Mouse (Mus musculus) kidney, postnatal 0 days (tissue): ENCODE data around the gene Rnf8. TPM values are rescaled to one million over a fixed set of nuclear protein-coding genes. Genes with fewer than 3 reads are reported as not detected.

ENCODE experiments used
- ATAC-seq: fragments of 200-750 bp; cut with Nextera tagmentation; replicated peaks from 2 replicates; pipeline ENCODE4 v1.8.0; 2017; ENCODE audit warnings: low read depth, moderate number of reproducible peaks, moderate TSS enrichment, moderate library complexity; ENCODE audit not compliant: low FRiP score
- DNase-seq: peaks from one replicate; pipeline ENCODE4 v3.0.0-alpha.2; 2016; ENCODE audit warnings: low spot score
- H3K27ac ChIP-seq: fragments of 300-500 bp; sonication (generic); 2 replicates; pipeline ENCODE4 v1.5.1; 2014; ENCODE audit warnings: mild to moderate bottlenecking
- H3K27me3 ChIP-seq: fragments of 300-500 bp; sonication (generic); 2 replicates; pipeline ENCODE4 v1.6.1; 2014; ENCODE audit warnings: low read length, mixed read lengths; ENCODE audit not compliant: insufficient read depth
- H3K36me3 ChIP-seq: fragments of 300-500 bp; sonication (generic); 2 replicates; pipeline ENCODE4 v1.6.1; 2014; ENCODE audit warnings: low read length, mixed read lengths; ENCODE audit not compliant: insufficient read depth
- H3K4me1 ChIP-seq: fragments of 300-500 bp; sonication (generic); replicated peaks from 2 replicates; pipeline ENCODE4 v1.6.1; 2014; ENCODE audit warnings: antibody characterized with exemption, low read length, mixed read lengths; ENCODE audit not compliant: insufficient read depth
- H3K4me2 ChIP-seq: fragments of 300-500 bp; sonication (generic); 2 replicates; pipeline ENCODE4 v1.6.1; 2014; ENCODE audit warnings: mild to moderate bottlenecking, low read length, moderate library complexity, mixed read lengths
- H3K4me3 ChIP-seq: fragments of 300-500 bp; sonication (generic); replicated peaks from 2 replicates; pipeline ENCODE4 v1.5.1; 2014; ENCODE audit warnings: low read depth, low read length
- H3K9ac ChIP-seq: fragments of 300-500 bp; sonication (generic); 2 replicates; pipeline ENCODE4 v1.6.1; 2014; ENCODE audit warnings: low read depth, low read length
- H3K9me3 ChIP-seq: fragments of 300-500 bp; sonication (generic); replicated peaks from 2 replicates; pipeline ENCODE4 v1.6.1; 2016; ENCODE audit warnings: low read length, inconsistent platforms, mixed read lengths
- CTCF ChIP-seq: IDR thresholded peaks from 2 replicates; pipeline ENCODE4 v1.5.1; 2016; ENCODE audit warnings: antibody characterized with exemption, low read depth, mild to moderate bottlenecking, moderate library complexity
- WGBS: fragments of 180-500 bp; shearing (Covaris S2); extraction: QIAGEN DNeasy Blood & Tissue Kit; methylation state at CpG from one replicate; pipeline ENCODE4 v1.1.7; 2014; 5-methylcytosine and 5-hydroxymethylcytosine counted together
- polyA plus RNA-seq: library from polyadenylated mRNA; unstranded; fragments of >200 nt; fragmentation: Nextera tagmentation; extraction: Ambion mirVana; gene quantifications from 2 replicates; pipeline ENCODE4 v1.2.1, GENCODE M21; 2015

Rnf8 gene
- polyA plus RNA-seq, 1 experiment from 2014 or later = 50.3 TPM

DNA sequence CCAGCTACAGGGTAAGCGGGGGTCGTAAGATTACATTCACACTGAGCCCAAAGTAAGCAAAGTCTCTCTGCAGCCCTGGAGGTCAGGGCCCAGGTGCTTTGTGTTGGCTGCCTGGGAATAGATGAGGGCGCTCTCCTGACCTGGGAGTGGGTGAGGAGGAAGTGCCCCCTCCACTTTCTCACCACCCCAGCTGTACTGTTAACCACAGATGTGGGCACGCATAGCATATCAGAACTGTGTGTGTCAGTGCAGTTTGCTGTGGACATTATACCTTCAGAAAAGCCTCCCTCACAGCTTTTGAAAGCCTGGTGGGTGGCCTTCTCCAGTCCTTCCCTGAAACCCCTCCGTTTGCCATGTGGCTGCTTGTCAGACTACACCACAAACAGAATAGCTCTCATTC lies 30.3 kb upstream of the Rnf8 start:
- TF ChIP-seq CTCF = no peak
- Histone ChIP-seq H3K4me3 (no peak overlapping the region), H3K9ac (no peak overlapping the region), H3K36me3 (peaks cover 28% of the 10 kb centered on the region), H3K27me3 (no peaks in the 10 kb centered on the region), H3K27ac (no peak overlapping the region), H3K4me2 (no peak overlapping the region), H3K4me1 (no peaks in the 10 kb centered on the region), H3K9me3 (no peaks in the 10 kb centered on the region)
- no peak for ATAC-seq
- DNase-seq = no peak
- 82% methylated on average over 5 of the region's 5 CpGs for WGBS

DNA sequence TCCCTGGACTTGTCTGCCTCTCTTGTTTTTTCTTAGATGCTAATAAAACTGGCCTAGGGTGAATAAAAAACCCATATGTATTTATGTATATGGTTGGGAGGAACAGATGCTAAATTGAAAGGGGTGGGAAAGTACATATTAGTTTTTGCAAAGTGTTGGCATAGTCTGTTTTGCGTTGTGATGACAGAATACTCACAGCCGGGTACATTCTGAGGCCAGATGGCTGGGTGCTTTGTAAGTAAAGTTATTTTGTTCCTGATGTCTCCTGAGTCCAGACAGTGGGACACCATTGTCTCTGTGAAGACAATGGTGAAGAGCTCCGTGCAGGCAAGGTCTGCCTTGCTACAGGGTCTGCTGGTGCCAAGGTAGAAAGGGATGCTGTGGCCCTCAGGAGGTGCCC lies 29.9 kb upstream of the Rnf8 start:
- 95% methylated on average over 3 of the region's 3 CpGs for WGBS
- ATAC-seq (no peak), DNase-seq (no peak)
- H3K36me3 ChIP-seq = peaks cover 26% of the 10 kb centered on the region
- no peak for TF ChIP-seq CTCF
- no peaks in the 10 kb centered on the region for H3K27me3 ChIP-seq
- H3K4me3 ChIP-seq = no peak overlapping the region
- no peak overlapping the region for H3K4me2 ChIP-seq
- no peak overlapping the region for H3K9ac ChIP-seq
- H3K27ac ChIP-seq = no peak overlapping the region
- H3K4me1 ChIP-seq = no peaks in the 10 kb centered on the region
- no peaks in the 10 kb centered on the region for H3K9me3 ChIP-seq

DNA sequence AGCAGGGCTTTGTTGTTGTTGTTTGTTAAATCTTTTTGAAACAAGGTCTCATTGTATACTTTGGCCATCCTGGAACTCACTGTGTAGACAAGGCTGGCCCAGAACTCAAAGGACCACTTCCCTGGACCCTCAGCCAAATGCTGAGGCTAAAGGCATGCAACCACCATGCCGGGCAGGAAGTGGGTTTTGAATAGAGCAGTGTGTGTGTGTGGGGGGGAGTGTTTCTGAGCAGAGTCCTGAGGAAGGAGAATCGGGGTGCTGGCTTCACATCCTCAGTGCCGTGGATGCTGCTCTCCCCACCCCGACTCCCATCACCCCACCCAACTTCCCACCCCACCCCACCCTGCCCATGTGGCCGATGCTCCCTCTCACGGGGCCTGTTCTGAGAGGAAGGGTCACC lies 29.1 kb upstream of the Rnf8 start:
- Histone ChIP-seq H3K9ac (no peak overlapping the region), H3K4me2 (no peak overlapping the region), H3K36me3 (peaks cover 22% of the 10 kb centered on the region), H3K4me3 (no peak overlapping the region), H3K27ac (no peak overlapping the region), H3K9me3 (no peaks in the 10 kb centered on the region), H3K4me1 (no peaks in the 10 kb centered on the region), H3K27me3 (no peaks in the 10 kb centered on the region)
- 89% methylated on average over 6 of the region's 6 CpGs for WGBS
- DNase-seq (no peak), ATAC-seq (no peak)
- TF ChIP-seq CTCF = no peak

DNA sequence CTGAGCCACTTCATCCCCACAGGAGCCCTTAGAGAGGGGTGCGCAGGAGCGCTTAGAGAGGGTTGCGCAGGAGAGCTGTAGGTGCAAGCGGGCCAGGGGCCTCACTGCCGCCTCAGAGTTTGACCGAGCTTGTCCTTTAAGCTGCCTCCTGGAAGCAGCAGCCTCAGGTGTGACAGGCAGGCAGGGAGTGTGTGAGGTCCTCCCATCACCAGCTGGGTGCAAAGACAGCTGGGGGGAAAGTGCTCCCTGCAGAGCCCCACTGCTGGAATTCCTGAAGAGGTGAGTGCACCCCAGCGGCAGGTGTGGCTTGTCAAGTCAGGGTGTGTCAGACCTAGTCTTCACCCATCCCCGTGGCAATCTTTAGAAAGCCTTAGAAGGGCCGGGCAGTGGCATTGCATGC lies 27.7 kb upstream of the Rnf8 start:
- H3K9ac ChIP-seq = no peak overlapping the region
- no peak overlapping the region for H3K27ac ChIP-seq
- no peak overlapping the region for H3K4me2 ChIP-seq
- H3K27me3 ChIP-seq = no peaks in the 10 kb centered on the region
- ATAC-seq = no peak
- TF ChIP-seq CTCF = no peak
- no peaks in the 10 kb centered on the region for H3K9me3 ChIP-seq
- peaks cover 22% of the 10 kb centered on the region for H3K36me3 ChIP-seq
- DNase-seq = no peak
- H3K4me1 ChIP-seq = no peaks in the 10 kb centered on the region
- WGBS = 82% methylated on average over 9 of the region's 9 CpGs
- no peak overlapping the region for H3K4me3 ChIP-seq

DNA sequence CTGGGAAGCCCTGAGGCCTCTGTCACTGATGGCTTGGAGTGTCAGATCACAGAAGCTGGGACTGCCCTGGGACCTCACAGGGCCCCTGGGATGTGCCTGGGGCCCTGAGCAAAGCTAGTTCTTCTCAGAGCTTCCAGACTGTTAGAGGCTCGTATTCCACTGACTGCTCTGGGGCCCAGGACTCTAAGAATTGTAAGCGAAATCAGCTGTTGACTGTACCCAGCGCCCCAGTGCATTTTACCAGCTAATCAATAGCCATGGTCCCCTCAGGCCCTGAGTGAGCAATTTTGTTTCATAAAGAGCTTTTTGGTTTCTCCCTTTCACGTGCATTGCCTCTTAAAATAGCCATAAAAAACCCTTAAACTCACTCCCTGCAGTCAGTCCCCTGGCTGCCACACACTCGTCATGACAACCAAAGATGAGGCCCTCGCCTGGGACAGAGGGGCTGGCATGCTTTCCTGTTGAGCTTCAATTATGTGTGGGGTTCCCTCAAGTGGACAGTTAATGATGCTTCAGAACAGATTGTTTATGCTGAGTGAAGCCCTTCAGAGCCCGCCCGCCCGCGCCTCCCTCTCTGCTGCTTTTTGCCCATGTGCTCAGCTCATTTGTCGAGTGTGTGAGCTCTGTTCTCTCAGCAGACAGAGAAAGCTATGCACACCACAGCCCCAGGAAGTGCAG lies 25.2 kb upstream of the Rnf8 start:
- TF ChIP-seq CTCF = no peak
- ATAC-seq (no peak), DNase-seq (no peak)
- Histone ChIP-seq H3K27me3 (no peaks in the 10 kb centered on the region), H3K36me3 (peaks cover 12% of the 10 kb centered on the region), H3K4me2 (no peak overlapping the region), H3K4me1 (no peaks in the 10 kb centered on the region), H3K4me3 (no peak overlapping the region), H3K9ac (no peak overlapping the region), H3K27ac (no peak overlapping the region), H3K9me3 (no peaks in the 10 kb centered on the region)
- 59% methylated on average over 11 of the region's 11 CpGs for WGBS

DNA sequence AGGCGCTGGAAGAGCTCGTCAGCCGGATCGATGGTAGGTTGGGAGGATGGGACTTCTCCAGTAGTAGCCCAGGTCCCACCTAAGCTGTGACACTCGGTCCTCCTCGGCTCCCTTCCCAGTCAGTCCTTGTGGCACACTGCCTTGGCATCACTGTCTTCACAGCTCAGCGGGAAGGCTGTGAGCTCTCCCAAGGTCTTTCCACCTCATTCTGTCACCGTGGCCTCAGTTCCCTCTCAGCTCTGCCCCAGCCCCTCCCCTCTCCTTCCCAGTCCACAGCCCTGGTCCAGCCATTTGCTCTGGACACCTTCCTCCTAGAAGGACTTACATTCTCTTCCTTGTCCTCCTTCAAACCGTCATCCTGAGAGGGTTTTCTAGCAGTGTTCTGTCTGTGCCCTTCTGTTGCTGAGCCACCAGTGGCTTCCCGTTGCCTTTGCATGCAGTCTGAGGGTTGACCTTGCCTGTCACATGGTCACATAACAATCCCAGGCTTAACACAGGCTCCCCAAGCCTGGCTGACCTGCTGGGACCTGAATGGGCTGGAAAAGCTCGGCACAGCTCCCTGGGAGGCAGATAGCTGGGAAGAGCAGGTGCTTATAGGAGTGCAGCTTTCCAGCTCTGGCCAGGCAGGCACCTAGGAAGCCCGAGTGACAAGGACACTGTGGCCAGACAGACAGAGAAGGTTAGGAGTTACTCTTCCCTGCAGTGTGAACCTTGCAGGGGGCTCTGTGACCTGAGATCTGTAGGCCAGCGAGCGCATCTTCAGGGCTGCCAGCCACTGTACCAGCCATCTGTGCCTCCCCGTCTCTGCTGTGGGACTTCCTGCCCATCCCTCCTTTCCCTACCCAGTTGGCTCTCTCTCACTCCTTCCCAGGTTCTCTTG lies 18.5 kb upstream of the Rnf8 start:
- TF ChIP-seq CTCF = no peak
- Histone ChIP-seq H3K27ac (peak overlapping the region; percentile 25; the same call in 1 of the 2 replicates), H3K27me3 (no peaks in the 10 kb centered on the region), H3K4me2 (no peak overlapping the region), H3K36me3 (peaks cover 17% of the 10 kb centered on the region), H3K9me3 (no peaks in the 10 kb centered on the region), H3K4me3 (no peak overlapping the region), H3K4me1 (no peaks in the 10 kb centered on the region), H3K9ac (no peak overlapping the region)
- ATAC-seq = 0 out of 2 replicates have a peak, but pooled peaks have one; percentile 21
- 77% methylated on average over 15 of the region's 15 CpGs for WGBS
- DNase-seq = no peak
